Mouse (Mus musculus) small intestine, adult 2 months (tissue): ENCODE measurements at regions not wholly inside any gene's neighbourhood (a gene's known extent, or its start where the extent isn't known, plus 50 kb on each side); places are given as distances from the start of the nearest gene placed in this dataset.

Experiments
- CTCF ChIP-seq: fragments of 200-500 bp; IDR thresholded peaks from 2 replicates; pipeline ENCODE4 v1.5.1; 2012; ENCODE audit warnings: low read depth, mild to moderate bottlenecking, control low read depth, inconsistent platforms, low read length, moderate library complexity, mixed read lengths; ENCODE audit not compliant: insufficient replicate concordance, insufficient read length; ENCODE audit errors: extremely low read depth
- POLR2A ChIP-seq: fragments of 200-500 bp; IDR thresholded peaks from 2 replicates; pipeline ENCODE4 v1.6.1; 2012; ENCODE audit warnings: low read depth, mild to moderate bottlenecking, control low read depth, inconsistent platforms, low read length, moderate library complexity

- TF ChIP-seq CTCF (no peak), POLR2A (no peak)
Observed at GRCm38 (mm10) chr3:38588966-38589365, 104.3 kb upstream of the Ankrd50 start.
